Mouse (Mus musculus) heart, embryonic 13.5 days (tissue): ENCODE measurements around the gene Epb42. TPM values are rescaled to one million over a fixed set of nuclear protein-coding genes. Genes with fewer than 3 reads are reported as not detected.

Source experiments
- ATAC-seq: fragments of 200-750 bp; cut with Nextera tagmentation; 2 replicates; pipeline ENCODE4 v1.8.0; 2017; ENCODE audit warnings: moderate TSS enrichment; ENCODE audit not compliant: insufficient number of reproducible peaks, low FRiP score, low TSS enrichment; ENCODE audit errors: extremely low read depth
- H3K27ac ChIP-seq: fragments of 300-500 bp; sonication (generic); replicated peaks from 2 replicates; pipeline ENCODE4 v1.5.1; 2015; ENCODE audit warnings: moderate library complexity, mild to moderate bottlenecking, inconsistent platforms
- H3K27me3 ChIP-seq: fragments of 300-500 bp; sonication (generic); replicated peaks from 2 replicates; pipeline ENCODE4 v1.6.1; 2015; ENCODE audit warnings: mild to moderate bottlenecking, inconsistent platforms
- H3K36me3 ChIP-seq: fragments of 300-500 bp; sonication (generic); 2 replicates; pipeline ENCODE4 v1.6.1; 2015; ENCODE audit warnings: mild to moderate bottlenecking, inconsistent platforms
- H3K4me1 ChIP-seq: fragments of 300-500 bp; sonication (generic); 2 replicates; pipeline ENCODE4 v1.6.1; 2015; ENCODE audit warnings: inconsistent platforms
- H3K4me2 ChIP-seq: fragments of 300-500 bp; sonication (generic); 2 replicates; pipeline ENCODE4 v1.6.1; 2015; ENCODE audit warnings: inconsistent platforms, mild to moderate bottlenecking, moderate library complexity
- H3K4me3 ChIP-seq: fragments of 300-500 bp; sonication (generic); 2 replicates; pipeline ENCODE4 v1.5.1; 2015; ENCODE audit warnings: moderate library complexity, mild to moderate bottlenecking, inconsistent platforms
- H3K9ac ChIP-seq: fragments of 300-500 bp; sonication (generic); 2 replicates; pipeline ENCODE4 v1.6.1; 2015; ENCODE audit warnings: inconsistent platforms, mild to moderate bottlenecking, moderate library complexity
- H3K9me3 ChIP-seq: fragments of 300-500 bp; sonication (generic); 2 replicates; pipeline ENCODE4 v1.6.1; 2016; ENCODE audit warnings: inconsistent platforms
- WGBS: fragments of 180-500 bp; shearing (Covaris S2); methylation state at CpG from one replicate; pipeline ENCODE4 v1.1.7; 2015; ENCODE audit warnings: mixed read lengths; 5-methylcytosine and 5-hydroxymethylcytosine counted together
- polyA plus RNA-seq: library from polyadenylated mRNA; unstranded; fragments of >200 nt; fragmentation: Nextera tagmentation; extraction: Ambion mirVana; gene quantifications from 2 replicates; pipeline ENCODE4 v1.2.1, GENCODE M21; 2015

The Epb42 gene
- 7.2 and 8.5 TPM in 2 replicates for polyA plus RNA-seq

- H3K36me3 ChIP-seq = no peaks in the 10 kb centered on the region
- H3K4me2 ChIP-seq = peak within 1 kb of the TSS; percentile 43
- H3K9ac ChIP-seq = peak within 1 kb of the TSS; percentile 61; the same call in 1 of the 2 replicates
- WGBS = 41% methylated on average over 5 of the region's 5 CpGs
- H3K4me1 ChIP-seq = no peaks in the 10 kb centered on the region
- ATAC-seq = peak; percentile 82
- peak within 1 kb of the TSS; percentile 37 for H3K4me3 ChIP-seq
- no peaks in the 10 kb centered on the region for H3K27me3 ChIP-seq
- peak within 1 kb of the TSS; percentile 74 for H3K27ac ChIP-seq
- H3K9me3 ChIP-seq = no peaks in the 10 kb centered on the region
Measured at GRCm38 (mm10) chr2:121036733-121037341, at the start of gene Epb42. TSS of gene Epb42 (minus strand) at chr2:121037072.

GRCm38 (mm10) chr2:121085480-121086185 lies 48.8 kb upstream of the Epb42 start, which contains the start of gene Tgm5:
TSS of gene Tgm5 (minus strand) at chr2:121085841.
- no peak for ATAC-seq
- no peaks in the 10 kb centered on the region for H3K36me3 ChIP-seq
- H3K4me2 ChIP-seq = no peak within 1 kb of the TSS
- H3K9me3 ChIP-seq = no peaks in the 10 kb centered on the region
- H3K4me3 ChIP-seq = no peak within 1 kb of the TSS
- 28% methylated on average over 6 of the region's 6 CpGs for WGBS
- H3K27me3 ChIP-seq = peaks cover under 1% of the 10 kb centered on the region; the same call in 1 of the 2 replicates
- H3K4me1 ChIP-seq = peaks cover 8% of the 10 kb centered on the region; the same call in 1 of the 2 replicates
- H3K27ac ChIP-seq = no peak within 1 kb of the TSS
- no peak within 1 kb of the TSS for H3K9ac ChIP-seq

GRCm38 (mm10) chr2:121082626-121083025 lies 45.8 kb upstream of the Epb42 start:
- 59% methylated on average over 1 of the region's 1 CpGs for WGBS
- Histone ChIP-seq H3K36me3 (no peaks in the 10 kb centered on the region), H3K27ac (no peak overlapping the region), H3K27me3 (no peaks in the 10 kb centered on the region; the same call in 1 of the 2 replicates), H3K9ac (no peak overlapping the region), H3K4me3 (no peak overlapping the region), H3K4me2 (no peak overlapping the region), H3K4me1 (peaks cover 8% of the 10 kb centered on the region; the same call in 1 of the 2 replicates), H3K9me3 (no peaks in the 10 kb centered on the region)
- ATAC-seq = no peak

- 78% methylated on average over 7 of the region's 7 CpGs for WGBS
- H3K4me1 ChIP-seq = no peaks in the 10 kb centered on the region
- no peak overlapping the region for H3K27ac ChIP-seq
- 0 out of 2 replicates have a peak, but pooled peaks cover 3% of the 10 kb centered on the region for H3K27me3 ChIP-seq
- no peaks in the 10 kb centered on the region for H3K9me3 ChIP-seq
- no peak overlapping the region for H3K4me2 ChIP-seq
- H3K4me3 ChIP-seq = no peak overlapping the region
- no peak for ATAC-seq
- H3K36me3 ChIP-seq = no peaks in the 10 kb centered on the region
- H3K9ac ChIP-seq = no peak overlapping the region
Measured at GRCm38 (mm10) chr2:121074747-121075146, 37.9 kb upstream of the Epb42 start.

GRCm38 (mm10) chr2:121071871-121072270 lies 35.0 kb upstream of the Epb42 start:
- no peaks in the 10 kb centered on the region for H3K36me3 ChIP-seq
- WGBS = 69% methylated on average over 6 of the region's 6 CpGs
- H3K27ac ChIP-seq = no peak overlapping the region
- H3K4me1 ChIP-seq = no peaks in the 10 kb centered on the region
- H3K9ac ChIP-seq = no peak overlapping the region
- H3K9me3 ChIP-seq = no peaks in the 10 kb centered on the region
- H3K4me3 ChIP-seq = no peak overlapping the region
- 0 out of 2 replicates have a peak, but pooled peaks cover 3% of the 10 kb centered on the region for H3K27me3 ChIP-seq
- no peak overlapping the region for H3K4me2 ChIP-seq
- ATAC-seq = no peak

- H3K9me3 ChIP-seq = no peaks in the 10 kb centered on the region
- 74% methylated on average over 6 of the region's 6 CpGs for WGBS
- no peaks in the 10 kb centered on the region for H3K36me3 ChIP-seq
- ATAC-seq = no peak
- H3K4me3 ChIP-seq = no peak overlapping the region
- no peaks in the 10 kb centered on the region for H3K4me1 ChIP-seq
- H3K4me2 ChIP-seq = no peak overlapping the region
- no peaks in the 10 kb centered on the region for H3K27me3 ChIP-seq
- no peak overlapping the region for H3K9ac ChIP-seq
- H3K27ac ChIP-seq = no peak overlapping the region
Measured at GRCm38 (mm10) chr2:121069506-121069905, 32.6 kb upstream of the Epb42 start.

GRCm38 (mm10) chr2:121067116-121067515 lies 30.2 kb upstream of the Epb42 start:
- H3K4me2 ChIP-seq = no peak overlapping the region
- no peak for ATAC-seq
- no peaks in the 10 kb centered on the region for H3K36me3 ChIP-seq
- no peak overlapping the region for H3K4me3 ChIP-seq
- no peak overlapping the region for H3K27ac ChIP-seq
- 57% methylated on average over 4 of the region's 4 CpGs for WGBS
- H3K27me3 ChIP-seq = no peaks in the 10 kb centered on the region
- no peaks in the 10 kb centered on the region for H3K4me1 ChIP-seq
- no peaks in the 10 kb centered on the region for H3K9me3 ChIP-seq
- H3K9ac ChIP-seq = no peak overlapping the region

GRCm38 (mm10) chr2:121061315-121061714 lies 24.4 kb upstream of the Epb42 start:
- ATAC-seq = no peak
- no peaks in the 10 kb centered on the region for H3K36me3 ChIP-seq
- no peak overlapping the region for H3K9ac ChIP-seq
- H3K4me3 ChIP-seq = no peak overlapping the region
- 65% methylated on average over 2 of the region's 2 CpGs for WGBS
- peaks cover 4% of the 10 kb centered on the region; the same call in 1 of the 2 replicates for H3K9me3 ChIP-seq
- peaks cover 12% of the 10 kb centered on the region; the same call in 1 of the 2 replicates for H3K4me1 ChIP-seq
- no peaks in the 10 kb centered on the region for H3K27me3 ChIP-seq
- H3K4me2 ChIP-seq = no peak overlapping the region
- no peak overlapping the region for H3K27ac ChIP-seq

GRCm38 (mm10) chr2:121057997-121058396 lies 21.1 kb upstream of the Epb42 start:
- Histone ChIP-seq H3K36me3 (no peaks in the 10 kb centered on the region), H3K4me2 (no peak overlapping the region), H3K27me3 (no peaks in the 10 kb centered on the region), H3K9ac (no peak overlapping the region), H3K9me3 (peaks cover 4% of the 10 kb centered on the region; the same call in 1 of the 2 replicates), H3K27ac (no peak overlapping the region), H3K4me3 (no peak overlapping the region), H3K4me1 (peaks cover 12% of the 10 kb centered on the region; the same call in 1 of the 2 replicates)
- WGBS = 39% methylated on average over 6 of the region's 6 CpGs
- ATAC-seq = no peak

- no peaks in the 10 kb centered on the region for H3K36me3 ChIP-seq
- H3K27ac ChIP-seq = no peak overlapping the region
- ATAC-seq = no peak
- H3K9me3 ChIP-seq = no peaks in the 10 kb centered on the region
- H3K27me3 ChIP-seq = 0 out of 2 replicates have a peak, but pooled peaks cover 6% of the 10 kb centered on the region
- H3K4me2 ChIP-seq = no peak overlapping the region
- H3K9ac ChIP-seq = no peak overlapping the region
- no peak overlapping the region for H3K4me3 ChIP-seq
- H3K4me1 ChIP-seq = peaks cover 12% of the 10 kb centered on the region; the same call in 1 of the 2 replicates
- WGBS = 74% methylated on average over 6 of the region's 6 CpGs
Measured at GRCm38 (mm10) chr2:121055915-121056314, 19.0 kb upstream of the Epb42 start.

- H3K4me2 ChIP-seq = no peak overlapping the region
- 43% methylated on average over 2 of the region's 2 CpGs for WGBS
- H3K36me3 ChIP-seq = no peaks in the 10 kb centered on the region
- H3K9me3 ChIP-seq = no peaks in the 10 kb centered on the region
- H3K4me3 ChIP-seq = no peak overlapping the region
- peaks cover 12% of the 10 kb centered on the region; the same call in 1 of the 2 replicates for H3K4me1 ChIP-seq
- 0 out of 2 replicates have a peak, but pooled peaks cover 6% of the 10 kb centered on the region for H3K27me3 ChIP-seq
- H3K27ac ChIP-seq = no peak overlapping the region
- H3K9ac ChIP-seq = no peak overlapping the region
- ATAC-seq = no peak
Measured at GRCm38 (mm10) chr2:121054060-121054459, 17.2 kb upstream of the Epb42 start.
